Mouse (Mus musculus): ENCODE results near the gene Nol10.

DNA sequence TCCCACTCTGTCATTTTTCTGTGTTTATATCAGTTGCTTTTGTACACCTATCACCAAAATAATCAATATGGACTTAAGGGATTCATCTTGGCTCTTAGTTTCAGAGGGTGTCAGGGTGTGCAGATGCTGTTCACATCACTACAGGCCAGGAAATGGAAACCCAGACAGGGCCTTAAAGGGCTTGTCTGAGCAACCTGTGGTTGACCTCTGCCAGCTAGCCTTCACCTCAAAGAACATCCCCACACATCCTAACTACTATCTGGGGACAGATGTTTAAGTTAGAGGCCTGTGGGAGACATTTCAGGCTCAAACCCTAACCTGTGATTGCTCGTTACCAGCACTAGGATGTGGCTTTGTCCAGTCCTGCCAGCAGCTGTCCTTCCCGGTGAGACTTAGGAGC lies 82.3 kb downstream of the Nol10 start:
- TF ChIP-seq USF1 (IDR thresholded peaks at IDR 0.05; ENCODE audit: low read depth): no peak
- no peak for TF ChIP-seq E2F4 (IDR thresholded peaks at IDR 0.05; ENCODE audit: insufficient read depth)
- TF ChIP-seq POLR2A (IDR thresholded peaks at IDR 0.05; ENCODE audit: insufficient read length, low read depth): no peak
- TF ChIP-seq TCF12 (IDR thresholded peaks at IDR 0.05; ENCODE audit: insufficient read depth, poor library complexity, severe bottlenecking): no peak
- no peak for TF ChIP-seq POLR2AphosphoS2 (IDR thresholded peaks at IDR 0.05; ENCODE audit: insufficient read length, low read depth)
- no peak for TF ChIP-seq CEBPB (IDR thresholded peaks at IDR 0.05; ENCODE audit: insufficient read depth, poor library complexity, severe bottlenecking)
- TF ChIP-seq MYOG (IDR thresholded peaks at IDR 0.05; ENCODE audit: control insufficient read depth in 1 of 3, insufficient read depth in 1 of 3, insufficient read length in 2 of 3, low read depth in 2 of 3): no peak
- TF ChIP-seq REST (IDR thresholded peaks at IDR 0.05; ENCODE audit: insufficient read depth, insufficient read length): no peak
- no peak for TF ChIP-seq MAX (IDR thresholded peaks at IDR 0.05; ENCODE audit: low read depth)
- TF ChIP-seq TCF3 (IDR thresholded peaks at IDR 0.05; ENCODE audit: insufficient read length, low read depth): no peak
- TF ChIP-seq MYOD1 (IDR thresholded peaks at IDR 0.05; ENCODE audit: control insufficient read depth in 1 of 3, insufficient read length in 2 of 3, low read depth in 2 of 3): no peak
- TF ChIP-seq SRF (IDR thresholded peaks at IDR 0.05; ENCODE audit: control insufficient read depth, insufficient read length, low read depth): no peak
